Comparison of ENCODE assay signal across 14 mouse cellular contexts in the genomic region with DNA sequence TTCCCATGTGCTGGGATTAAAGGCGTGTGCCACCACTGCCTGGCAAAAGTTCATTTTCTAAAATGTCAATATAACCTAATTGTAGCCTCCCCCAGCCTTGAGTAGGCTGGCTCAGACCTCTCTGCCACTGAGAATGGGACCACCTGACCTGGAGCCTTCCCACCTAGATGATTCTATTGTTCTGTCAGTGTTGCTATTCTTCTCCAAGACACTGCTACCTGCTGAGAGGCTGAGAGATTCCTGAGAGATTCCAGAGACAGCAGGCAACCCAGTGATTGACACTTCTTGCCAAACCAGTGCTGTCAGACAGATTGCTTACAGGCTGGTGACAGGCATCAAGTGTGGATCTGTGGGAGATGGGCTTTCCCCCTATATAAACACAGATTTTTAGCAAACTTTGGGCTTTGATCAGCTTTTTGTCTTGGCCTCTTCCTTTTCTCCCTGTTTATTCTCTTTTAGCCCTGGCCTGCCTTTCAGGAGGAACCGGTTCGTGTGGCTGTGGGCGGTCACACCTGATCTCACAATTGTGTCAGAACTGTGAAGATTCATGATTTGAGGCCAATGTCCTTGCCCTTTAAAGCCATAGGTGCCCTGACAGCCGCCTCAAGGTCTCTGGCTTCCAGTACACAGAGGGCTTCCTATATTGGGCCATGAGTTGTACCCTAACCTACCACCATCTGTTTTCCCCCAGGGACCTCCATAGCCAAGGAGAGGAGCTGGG.
DNase-seq lines count a peak whose midpoint lies in the region; ATAC-seq and TF ChIP-seq lines count a peak whose summit lies in the region.
"Had no signal": no experiment of that assay in that cellular context is flagged by ENCODE, and none has a peak within 500 bp of the region (broad histone marks: within the 10 kb centered on the region; RNA-seq: fewer than 3 reads in every experiment).

No protein-coding gene starts in this region.

- no peak overlapping the region for H3K4me3 ChIP-seq in limb, embryonic 11.5 days (ENCODE audit: low read depth, low read length)
- no peak overlapping the region for H3K4me3 ChIP-seq in stomach, postnatal 0 days (ENCODE audit: low read depth, low read length)
- H3K4me3 ChIP-seq: forebrain, embryonic 13.5 days; liver, embryonic 13.5 days had no signal

- no peak for ATAC-seq in limb, embryonic 11.5 days (ENCODE audit: insufficient number of reproducible peaks, low FRiP score, low TSS enrichment, low read depth)
- ATAC-seq in stomach, postnatal 0 days (ENCODE audit: low FRiP score, low TSS enrichment), result no peak
- no peak for ATAC-seq in cerebellum, adult (ENCODE audit: insufficient number of reproducible peaks, low FRiP score, low TSS enrichment)
- ATAC-seq: forebrain, embryonic 13.5 days; hindbrain, postnatal 0 days had no signal

- no peaks in the 10 kb centered on the region for H3K9me3 ChIP-seq in limb, embryonic 11.5 days (ENCODE audit: control insufficient read depth, low read length)
- no peaks in the 10 kb centered on the region for H3K9me3 ChIP-seq in stomach, postnatal 0 days (ENCODE audit: control insufficient read depth, low read length)
- H3K9me3 ChIP-seq: forebrain, embryonic 13.5 days; liver, embryonic 13.5 days had no signal

- intact Hi-C loops in left cerebral cortex, postnatal 4 days (cut with DNase I), result no loop called here

- no peak overlapping the region for H3K27ac ChIP-seq in limb, embryonic 11.5 days (replicated peaks; ENCODE audit: low read depth, low read length)
- peak overlapping the region; percentile 18; the same call in 1 of the 2 replicates for H3K27ac ChIP-seq in stomach, postnatal 0 days (replicated peaks)
- H3K27ac ChIP-seq: forebrain, embryonic 13.5 days; hindbrain, postnatal 0 days; liver, embryonic 13.5 days had no signal

- WGBS in limb, embryonic 11.5 days, result 68% methylated on average over 5 of the region's 5 CpGs
- 47% methylated on average over 5 of the region's 5 CpGs for WGBS in stomach, postnatal 0 days

- no peaks in the 10 kb centered on the region for H3K36me3 ChIP-seq in limb, embryonic 11.5 days (ENCODE audit: control insufficient read depth, insufficient read depth, low read length)
- H3K36me3 ChIP-seq in stomach, postnatal 0 days (ENCODE audit: control insufficient read depth, insufficient read depth, low read length), result no peaks in the 10 kb centered on the region
- H3K36me3 ChIP-seq: liver, embryonic 13.5 days had no signal

- no peaks in the 10 kb centered on the region for H3K4me1 ChIP-seq in limb, embryonic 11.5 days (ENCODE audit: control insufficient read depth, insufficient read depth, low read length)
- no peaks in the 10 kb centered on the region for H3K4me1 ChIP-seq in stomach, postnatal 0 days (replicated peaks; ENCODE audit: control insufficient read depth, insufficient read depth)
- H3K4me1 ChIP-seq: forebrain, embryonic 13.5 days; liver, embryonic 13.5 days had no signal

- no peaks in the 10 kb centered on the region for H3K27me3 ChIP-seq in limb, embryonic 11.5 days (ENCODE audit: control insufficient read depth, insufficient read depth, low read length)
- no peaks in the 10 kb centered on the region for H3K27me3 ChIP-seq in stomach, postnatal 0 days (ENCODE audit: control insufficient read depth, insufficient read depth, low read length)
- H3K27me3 ChIP-seq: forebrain, embryonic 13.5 days; liver, embryonic 13.5 days had no signal

- TF ChIP-seq EP300 in stomach, postnatal 0 days (optimal IDR thresholded peaks at IDR 0.05), result peak; percentile 35

- no peak overlapping the region for H3K9ac ChIP-seq in limb, embryonic 11.5 days (ENCODE audit: low read length)
- H3K9ac ChIP-seq in stomach, postnatal 0 days (ENCODE audit: low read length), result no peak overlapping the region
- H3K9ac ChIP-seq: forebrain, embryonic 13.5 days; liver, embryonic 13.5 days had no signal

- H3K4me2 ChIP-seq in limb, embryonic 11.5 days (ENCODE audit: low read depth, severe bottlenecking), result no peak overlapping the region
- H3K4me2 ChIP-seq in stomach, postnatal 0 days (replicated peaks; ENCODE audit: low read depth), result no peak overlapping the region
- H3K4me2 ChIP-seq: forebrain, embryonic 13.5 days; liver, embryonic 13.5 days had no signal

- peak; percentile 3 to 10 for DNase-seq in layer of hippocampus, postnatal 36 days
- no peak for DNase-seq in layer of hippocampus, postnatal 10 days (ENCODE audit: low spot score in 2 of 2)
- peak; percentile 67 for DNase-seq in gonadal fat pad, adult 2 months (ENCODE audit: low read depth)
- peak; percentile 19 for DNase-seq in limb, embryonic 11.5 days (ENCODE audit: low spot score)
- peak; percentile 41 for DNase-seq in stomach, postnatal 0 days (ENCODE audit: low spot score)
- DNase-seq in left cerebral cortex, postnatal 4 days, result no peak
- DNase-seq in Muller cell, postnatal 12 days (ENCODE audit: inconsistent ontology term), result no peak
- DNase-seq: adrenal gland, postnatal 36 days; cerebellum, adult 11 months; liver, embryonic 13.5 days; retina, postnatal 1 day had no signal

- TF ChIP-seq CTCF in stomach, postnatal 0 days (IDR thresholded peaks at IDR 0.05; ENCODE audit: low read depth), result no peak

Comparison
In these comparisons a context has a peak if more than half of its experiments do, and no peak if none do; other contexts are left out.
1. DNase-seq: peak in layer of hippocampus, postnatal 36 days (2 of 2), gonadal fat pad, adult 2 months (single experiment), limb, embryonic 11.5 days (single experiment) and stomach, postnatal 0 days (single experiment); none in layer of hippocampus, postnatal 10 days (0 of 2), left cerebral cortex, postnatal 4 days (single experiment) and Muller cell, postnatal 12 days (single experiment).